Mouse (Mus musculus) neural tube, embryonic 11.5 days (tissue): ENCODE measurements around the gene Trmu. TPM values are rescaled to one million over a fixed set of nuclear protein-coding genes. Genes with fewer than 3 reads are reported as not detected.
A peak's percentile ranks its signal among the peaks of the same experiment; 100 is the strongest.

Source experiments
- ATAC-seq: fragments of 200-750 bp; cut with Nextera tagmentation; 2 replicates; pipeline ENCODE4 v1.8.0; 2017; ENCODE audit warnings: moderate number of reproducible peaks, mild to moderate bottlenecking, moderate TSS enrichment, moderate library complexity; ENCODE audit not compliant: insufficient read depth, low FRiP score, low TSS enrichment
- DNase-seq: peaks from one replicate; pipeline ENCODE4 v3.0.0-alpha.2; 2015; ENCODE audit warnings: low spot score
- H3K27ac ChIP-seq: fragments of 300-500 bp; sonication (generic); 2 replicates; pipeline ENCODE4 v1.5.1; 2014; ENCODE audit warnings: low read depth, mild to moderate bottlenecking, low read length
- H3K27me3 ChIP-seq: fragments of 300-500 bp; sonication (generic); 2 replicates; pipeline ENCODE4 v1.6.1; 2014; ENCODE audit warnings: mild to moderate bottlenecking, low read length, mixed read lengths; ENCODE audit not compliant: control insufficient read depth, insufficient read depth
- H3K36me3 ChIP-seq: fragments of 300-500 bp; sonication (generic); 2 replicates; pipeline ENCODE4 v1.6.1; 2014; ENCODE audit warnings: mild to moderate bottlenecking, low read length, moderate library complexity, mixed read lengths; ENCODE audit not compliant: control insufficient read depth, insufficient read depth
- H3K4me1 ChIP-seq: fragments of 300-500 bp; sonication (generic); 2 replicates; pipeline ENCODE4 v1.6.1; 2014; ENCODE audit warnings: low read length, mixed read lengths; ENCODE audit not compliant: control insufficient read depth, insufficient read depth
- H3K4me2 ChIP-seq: fragments of 300-500 bp; sonication (generic); 2 replicates; pipeline ENCODE4 v1.6.1; 2014; ENCODE audit warnings: low read depth, mild to moderate bottlenecking, moderate library complexity
- H3K4me3 ChIP-seq: fragments of 300-500 bp; sonication (generic); 2 replicates; pipeline ENCODE4 v1.5.1; 2014; ENCODE audit warnings: low read depth, low read length
- H3K9ac ChIP-seq: fragments of 300-500 bp; sonication (generic); 2 replicates; pipeline ENCODE4 v1.6.1; 2014; ENCODE audit warnings: mild to moderate bottlenecking, low read length
- H3K9me3 ChIP-seq: fragments of 300-500 bp; sonication (generic); 2 replicates; pipeline ENCODE4 v1.6.1; 2016; ENCODE audit warnings: low read length; ENCODE audit not compliant: control insufficient read depth
- WGBS: fragments of 180-500 bp; shearing (Covaris S2); extraction: QIAGEN DNeasy Blood & Tissue Kit; methylation state at CpG from one replicate; pipeline ENCODE4 v1.1.7; 2014; 5-methylcytosine and 5-hydroxymethylcytosine counted together
- polyA plus RNA-seq: library from polyadenylated mRNA; unstranded; fragments of >200 nt; fragmentation: Nextera tagmentation; extraction: Ambion mirVana; gene quantifications from 2 replicates; pipeline ENCODE4 v1.2.1, GENCODE M21; 2014

Trmu gene
- polyA plus RNA-seq, 1 experiment from 2014 or later = 34.0 TPM

DNA sequence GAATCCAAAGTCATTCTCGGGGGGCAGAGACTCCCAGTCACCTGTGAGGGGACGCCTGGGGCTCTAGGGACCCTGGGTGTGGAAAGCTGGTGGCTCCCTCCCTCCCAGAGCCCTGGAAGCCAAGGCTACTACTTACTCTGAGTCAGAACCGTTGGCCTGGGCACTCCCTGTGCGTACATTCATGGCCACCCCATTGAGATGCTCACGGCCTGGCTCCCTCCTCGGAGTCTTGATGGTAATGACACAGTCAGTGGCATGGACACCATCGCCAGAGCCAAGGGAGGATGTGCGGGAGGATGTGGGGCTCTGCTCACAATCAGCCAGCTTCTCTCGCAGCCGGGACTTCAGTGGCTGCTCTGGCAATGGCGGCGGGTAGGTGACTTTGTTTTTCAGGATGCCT lies 21.7 kb downstream of the Trmu start:
- no peaks in the 10 kb centered on the region for H3K9me3 ChIP-seq
- H3K4me3 ChIP-seq = no peak overlapping the region
- 0 out of 2 replicates have a peak, but pooled peaks cover 3% of the 10 kb centered on the region for H3K36me3 ChIP-seq

DNA sequence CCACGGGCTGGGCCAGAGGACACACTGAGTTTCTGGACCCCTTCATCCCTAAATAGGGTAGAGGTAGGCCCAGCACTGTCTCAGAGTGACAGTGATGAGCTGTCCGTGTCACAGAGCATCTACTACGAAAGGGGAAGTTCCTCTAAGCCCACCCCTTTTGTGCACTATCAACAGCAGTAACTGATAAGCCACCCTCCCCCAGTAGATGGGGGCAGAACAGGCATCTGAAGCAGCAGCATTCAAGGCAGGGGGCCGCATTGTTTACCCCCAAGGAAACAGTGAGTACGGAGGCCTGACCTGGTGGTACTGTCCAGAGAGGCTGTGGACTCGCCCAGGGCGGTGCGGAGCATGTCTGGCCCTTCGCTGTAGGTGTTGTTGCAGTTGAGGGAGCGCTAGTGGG lies 23.4 kb downstream of the Trmu start:
- ATAC-seq (no peak), DNase-seq (no peak)
- no peaks in the 10 kb centered on the region for H3K9me3 ChIP-seq
- no peak overlapping the region for H3K27ac ChIP-seq
- no peak overlapping the region for H3K4me2 ChIP-seq
- H3K36me3 ChIP-seq = no peaks in the 10 kb centered on the region
- H3K27me3 ChIP-seq = no peaks in the 10 kb centered on the region
- 85% methylated on average over 10 of the region's 10 CpGs for WGBS
- no peak overlapping the region for H3K9ac ChIP-seq
- H3K4me3 ChIP-seq = no peak overlapping the region
- no peaks in the 10 kb centered on the region for H3K4me1 ChIP-seq

More for the DNA sequence above, 21.7 kb downstream of the Trmu start:
- WGBS = 80% methylated on average over 12 of the region's 12 CpGs
- Histone ChIP-seq H3K4me2 (no peak overlapping the region), H3K27me3 (no peaks in the 10 kb centered on the region), H3K9ac (no peak overlapping the region), H3K27ac (no peak overlapping the region), H3K4me1 (no peaks in the 10 kb centered on the region)
- ATAC-seq (no peak), DNase-seq (no peak)

DNA sequence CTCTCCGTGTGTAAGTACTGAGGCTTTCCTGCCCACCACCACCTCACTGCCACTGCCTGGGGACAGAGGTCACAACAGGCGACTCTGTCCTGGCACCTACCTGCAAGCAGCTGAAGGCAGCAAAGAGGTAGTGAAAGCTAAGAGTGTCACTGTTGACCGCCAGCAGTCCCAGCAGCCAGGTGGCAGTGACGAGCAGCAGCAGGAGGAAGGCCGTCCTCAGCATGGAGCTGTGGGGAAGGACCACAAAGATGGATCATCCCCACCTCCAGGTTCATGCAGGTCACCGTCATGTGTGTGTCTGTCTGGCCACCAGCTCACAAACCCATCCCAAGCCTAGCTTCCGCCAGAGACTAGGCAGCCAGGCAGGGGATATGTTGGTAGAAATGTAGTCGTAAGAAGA lies 24.7 kb downstream of the Trmu start:
- DNase-seq = no peak
- no peaks in the 10 kb centered on the region for H3K4me1 ChIP-seq
- no peak overlapping the region for H3K4me3 ChIP-seq
- no peak overlapping the region for H3K4me2 ChIP-seq
- no peak for ATAC-seq
- 80% methylated on average over 8 of the region's 8 CpGs for WGBS
- H3K9me3 ChIP-seq = no peaks in the 10 kb centered on the region
- H3K27me3 ChIP-seq = no peaks in the 10 kb centered on the region
- no peaks in the 10 kb centered on the region for H3K36me3 ChIP-seq
- H3K27ac ChIP-seq = no peak overlapping the region
- no peak overlapping the region for H3K9ac ChIP-seq

DNA sequence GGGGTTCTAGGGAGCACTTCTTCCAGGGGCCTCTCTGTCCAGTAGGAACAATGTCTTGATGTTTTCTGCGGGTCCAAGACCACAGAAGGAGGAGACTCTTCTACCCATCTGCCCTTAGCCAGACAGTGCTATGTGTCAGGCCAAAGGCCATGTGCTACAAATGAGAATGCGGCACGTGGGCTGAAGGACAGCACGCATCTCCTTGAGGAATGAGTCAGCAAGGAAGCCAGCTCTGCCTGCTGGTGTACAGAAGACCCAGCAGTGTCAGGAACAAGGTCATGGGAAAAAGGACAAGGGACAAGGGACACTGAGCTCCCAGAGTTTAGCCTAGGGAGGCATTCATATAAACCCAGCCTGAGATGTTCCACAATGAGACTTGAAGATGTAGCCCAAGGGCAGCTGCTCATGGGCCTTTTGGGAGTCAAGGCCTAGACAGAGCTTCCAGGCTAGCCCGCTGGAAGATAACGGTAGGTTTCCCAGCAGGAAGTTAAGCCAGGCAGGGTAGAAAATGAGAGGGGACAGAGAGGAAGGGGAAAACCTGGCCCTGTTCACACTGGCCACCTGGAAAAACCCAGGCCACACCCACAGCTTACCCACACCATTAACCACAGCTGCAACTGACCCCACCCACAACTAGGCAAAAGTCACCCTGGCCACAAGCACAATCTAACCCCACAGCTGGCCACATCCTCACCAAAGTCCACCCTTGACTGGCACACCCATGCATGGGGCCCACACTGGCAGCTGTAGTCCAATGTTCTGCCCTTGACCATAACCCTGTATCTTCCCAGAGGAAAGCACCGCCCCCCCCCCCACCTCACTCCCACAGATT lies 29.8 kb downstream of the Trmu start:
- Histone ChIP-seq H3K4me3 (no peak overlapping the region), H3K36me3 (no peaks in the 10 kb centered on the region; the same call in 1 of the 2 replicates), H3K9ac (no peak overlapping the region), H3K27me3 (no peaks in the 10 kb centered on the region), H3K27ac (no peak overlapping the region), H3K9me3 (no peaks in the 10 kb centered on the region), H3K4me2 (no peak overlapping the region), H3K4me1 (no peaks in the 10 kb centered on the region)
- 91% methylated on average over 7 of the region's 7 CpGs for WGBS
- ATAC-seq (no peak), DNase-seq (no peak)

DNA sequence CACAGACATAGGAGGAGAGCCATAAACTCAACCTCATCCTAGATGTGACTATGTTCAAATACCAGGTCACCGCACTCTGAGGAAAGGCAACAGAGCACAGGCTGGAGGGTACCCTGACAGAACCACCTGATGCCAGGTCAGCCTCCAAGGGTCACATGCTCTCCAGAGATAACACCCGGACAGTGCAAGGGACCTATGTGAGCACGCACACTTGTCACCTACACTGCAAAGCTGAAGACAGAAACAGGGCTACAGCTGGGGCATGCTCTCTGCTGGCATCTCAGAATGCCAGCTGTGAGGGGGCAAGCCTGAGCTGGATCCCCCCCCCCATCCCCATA lies 30.3 kb downstream of the Trmu start:
- 94% methylated on average over 3 of the region's 3 CpGs for WGBS
- no peak overlapping the region for H3K4me2 ChIP-seq
- no peak overlapping the region for H3K9ac ChIP-seq
- no peaks in the 10 kb centered on the region; the same call in 1 of the 2 replicates for H3K36me3 ChIP-seq
- no peaks in the 10 kb centered on the region for H3K4me1 ChIP-seq
- no peak overlapping the region for H3K27ac ChIP-seq
- no peak for ATAC-seq
- no peaks in the 10 kb centered on the region for H3K9me3 ChIP-seq
- DNase-seq = no peak
- no peak overlapping the region for H3K4me3 ChIP-seq
- no peaks in the 10 kb centered on the region for H3K27me3 ChIP-seq

DNA sequence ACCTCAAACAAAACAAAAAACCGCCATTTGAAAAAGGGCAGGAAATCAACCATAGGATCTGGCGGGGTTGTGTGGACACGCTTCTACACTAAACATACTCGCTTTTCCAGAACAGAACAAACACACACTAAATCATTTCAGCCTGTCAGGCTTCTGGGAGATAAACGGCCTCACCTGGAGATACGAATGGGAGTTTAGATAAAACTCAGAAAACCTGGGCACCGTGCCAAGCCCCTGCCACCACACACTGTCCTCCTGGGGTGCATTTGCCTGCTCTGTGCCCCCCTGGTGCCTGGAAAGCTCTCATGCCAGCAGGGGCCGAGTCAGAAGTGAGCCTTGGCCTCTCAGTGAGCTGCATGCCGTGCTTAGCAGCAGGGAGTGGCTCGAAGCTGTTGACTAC lies 30.8 kb downstream of the Trmu start:
- no peak overlapping the region for H3K9ac ChIP-seq
- H3K4me1 ChIP-seq = no peaks in the 10 kb centered on the region
- H3K4me3 ChIP-seq = no peak overlapping the region
- no peak for DNase-seq
- H3K27ac ChIP-seq = no peak overlapping the region
- H3K36me3 ChIP-seq = no peaks in the 10 kb centered on the region; the same call in 1 of the 2 replicates
- no peak overlapping the region for H3K4me2 ChIP-seq
- no peak for ATAC-seq
- H3K27me3 ChIP-seq = no peaks in the 10 kb centered on the region
- no peaks in the 10 kb centered on the region for H3K9me3 ChIP-seq
- whole genome bisulfite sequencing = 63% methylated on average over 10 of the region's 10 CpGs

DNA sequence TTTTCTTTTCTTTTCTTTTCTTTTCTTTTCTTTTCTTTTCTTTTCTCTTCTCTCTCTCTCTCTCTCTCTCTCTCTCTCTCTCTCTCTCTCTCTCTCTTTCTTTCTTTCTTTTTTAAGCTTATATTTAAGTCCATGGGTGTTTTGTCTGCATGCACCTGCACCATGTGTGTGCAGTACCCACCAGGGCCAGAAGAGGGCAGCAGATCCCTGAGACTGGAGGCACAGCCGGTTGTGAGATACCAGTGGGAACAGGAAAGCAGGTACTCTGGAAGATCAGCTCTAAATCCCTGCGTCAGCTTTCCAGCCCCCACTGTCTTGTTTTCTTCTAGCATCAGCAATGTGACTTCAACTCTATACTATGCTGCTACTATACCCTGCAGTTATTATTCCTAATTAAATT lies 34.5 kb downstream of the Trmu start:
- Histone ChIP-seq H3K4me1 (no peaks in the 10 kb centered on the region), H3K36me3 (no peaks in the 10 kb centered on the region; the same call in 1 of the 2 replicates), H3K4me3 (no peak overlapping the region), H3K4me2 (no peak overlapping the region), H3K9ac (no peak overlapping the region), H3K27me3 (no peaks in the 10 kb centered on the region), H3K27ac (no peak overlapping the region), H3K9me3 (no peaks in the 10 kb centered on the region)
- 40% methylated on average over 2 of the region's 2 CpGs for WGBS
- DNase-seq = peak; percentile 78
- ATAC-seq = no peak

DNA sequence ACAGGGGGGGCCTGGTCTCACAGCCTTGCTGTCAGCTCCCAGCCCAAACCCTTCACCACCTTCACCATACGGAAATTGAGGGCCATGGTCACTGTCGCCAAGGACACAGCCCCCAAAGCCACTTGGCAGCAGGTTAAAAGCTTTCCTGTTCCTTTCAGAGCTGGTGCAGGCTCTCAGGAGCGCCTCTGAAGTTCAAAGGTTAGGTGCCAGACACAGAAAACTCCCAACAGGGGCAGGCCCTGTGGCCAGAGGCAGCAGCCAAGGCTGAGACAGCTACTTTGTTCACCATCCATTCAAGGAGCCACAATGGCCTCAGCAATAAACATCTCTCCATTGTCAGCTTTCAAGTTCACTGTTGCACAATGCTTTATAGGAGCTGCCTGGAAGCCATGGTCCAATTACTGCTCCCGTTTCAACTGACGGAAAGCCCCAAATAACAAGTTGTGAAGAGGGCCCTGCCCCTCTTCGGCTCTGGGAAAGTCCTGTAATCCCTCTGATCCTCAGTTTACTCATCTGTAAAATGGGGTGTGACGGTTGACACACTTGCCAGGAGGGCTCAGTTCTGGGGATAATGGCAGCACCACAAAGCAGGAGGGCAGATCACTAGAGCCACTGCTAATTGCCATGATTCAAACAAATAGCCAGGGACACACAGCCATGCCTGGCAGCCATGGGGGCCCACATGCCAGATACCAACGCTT lies 40.2 kb downstream of the Trmu start:
- Histone ChIP-seq H3K27ac (no peak overlapping the region), H3K9me3 (no peaks in the 10 kb centered on the region), H3K27me3 (no peaks in the 10 kb centered on the region), H3K9ac (no peak overlapping the region), H3K4me2 (no peak overlapping the region), H3K4me1 (peaks cover 6% of the 10 kb centered on the region; the same call in 1 of the 2 replicates), H3K4me3 (no peak overlapping the region), H3K36me3 (no peaks in the 10 kb centered on the region)
- ATAC-seq = peak; percentile 54
- 43% methylated on average over 8 of the region's 8 CpGs for WGBS
- no peak for DNase-seq

DNA sequence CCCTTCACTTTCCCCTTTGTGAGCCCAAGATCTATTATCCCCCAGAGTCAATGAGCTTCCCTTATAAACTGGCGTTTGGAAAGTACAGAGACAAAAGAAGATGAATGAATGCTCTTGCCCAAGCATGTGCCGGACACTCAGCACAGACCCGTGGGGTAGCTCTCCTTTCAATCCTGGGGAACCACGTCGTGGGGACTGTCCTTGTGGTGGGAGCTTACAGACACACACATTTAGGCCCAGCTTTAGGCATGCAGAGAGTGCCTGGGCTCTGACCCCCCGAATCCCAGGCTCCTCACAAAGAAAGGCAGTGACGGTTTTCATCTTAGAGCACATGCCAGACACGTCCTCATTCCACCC lies 40.8 kb downstream of the Trmu start:
- WGBS = 41% methylated on average over 8 of the region's 8 CpGs
- peak; percentile 69 for ATAC-seq
- Histone ChIP-seq H3K9ac (no peak overlapping the region), H3K27me3 (no peaks in the 10 kb centered on the region), H3K4me2 (no peak overlapping the region), H3K4me1 (peaks cover 6% of the 10 kb centered on the region; the same call in 1 of the 2 replicates), H3K27ac (no peak overlapping the region), H3K36me3 (no peaks in the 10 kb centered on the region), H3K4me3 (no peak overlapping the region), H3K9me3 (no peaks in the 10 kb centered on the region)
- DNase-seq = peak; percentile 59
